Mouse (Mus musculus) stomach, embryonic 14.5 days (tissue): ENCODE measurements around the gene Ckap2l. TPM values are rescaled to one million over a fixed set of nuclear protein-coding genes. Genes with fewer than 3 reads are reported as not detected.

Experiments used
- ATAC-seq: fragments of 200-750 bp; cut with Nextera tagmentation; 2 replicates; pipeline ENCODE4 v1.8.0; 2017; ENCODE audit warnings: low read depth, moderate TSS enrichment; ENCODE audit not compliant: insufficient number of reproducible peaks, insufficient read depth, low FRiP score
- H3K27ac ChIP-seq: fragments of 300-500 bp; sonication (generic); 2 replicates; pipeline ENCODE4 v1.5.1; 2014; ENCODE audit warnings: mild to moderate bottlenecking, low read length, moderate library complexity, mixed read lengths
- H3K27me3 ChIP-seq: fragments of 300-500 bp; sonication (generic); 2 replicates; pipeline ENCODE4 v1.6.1; 2014; ENCODE audit warnings: low read length, control low read depth, mixed read lengths; ENCODE audit not compliant: control insufficient read depth, insufficient read depth
- H3K36me3 ChIP-seq: fragments of 300-500 bp; sonication (generic); 2 replicates; pipeline ENCODE4 v1.6.1; 2014; ENCODE audit warnings: mild to moderate bottlenecking, control low read depth, low read length, moderate library complexity, mixed read lengths; ENCODE audit not compliant: control insufficient read depth, insufficient read depth
- H3K4me1 ChIP-seq: fragments of 300-500 bp; sonication (generic); 2 replicates; pipeline ENCODE4 v1.6.1; 2014; ENCODE audit warnings: low read length, control low read depth, mixed read lengths; ENCODE audit not compliant: control insufficient read depth, insufficient read depth
- H3K4me2 ChIP-seq: fragments of 300-500 bp; sonication (generic); replicated peaks from 2 replicates; pipeline ENCODE4 v1.6.1; 2014; ENCODE audit warnings: low read depth, low read length, control low read depth
- H3K4me3 ChIP-seq: fragments of 300-500 bp; sonication (generic); 2 replicates; pipeline ENCODE4 v1.5.1; 2014; ENCODE audit warnings: low read depth, low read length, control low read depth
- H3K9ac ChIP-seq: fragments of 300-500 bp; sonication (generic); replicated peaks from 2 replicates; pipeline ENCODE4 v1.6.1; 2014; ENCODE audit warnings: low read depth, mild to moderate bottlenecking, control low read depth, low read length, moderate library complexity, mixed read lengths
- H3K9me3 ChIP-seq: fragments of 300-500 bp; sonication (generic); 2 replicates; pipeline ENCODE4 v1.6.1; 2016; ENCODE audit warnings: low read depth, low read length, control low read depth; ENCODE audit not compliant: control insufficient read depth
- WGBS: fragments of 180-500 bp; shearing (Covaris S2); extraction: QIAGEN DNeasy Blood & Tissue Kit; methylation state at CpG from one replicate; pipeline ENCODE4 v1.1.7; 2014; 5-methylcytosine and 5-hydroxymethylcytosine counted together
- polyA plus RNA-seq: library from polyadenylated mRNA; unstranded; fragments of >200 nt; fragmentation: Nextera tagmentation; extraction: Ambion mirVana; gene quantifications from 2 replicates; pipeline ENCODE4 v1.2.1, GENCODE M21; 2014

Gene Ckap2l
- polyA plus RNA-seq, 1 experiment from 2014 or later = 62.2 TPM

GRCm38 (mm10) chr2:129320033-129320605 is 23.1 kb upstream of the Ckap2l start:
- ATAC-seq = no peak
- Histone ChIP-seq H3K9ac (no peak overlapping the region), H3K9me3 (no peaks in the 10 kb centered on the region), H3K4me2 (no peak overlapping the region), H3K4me1 (no peaks in the 10 kb centered on the region), H3K36me3 (no peaks in the 10 kb centered on the region), H3K4me3 (no peak overlapping the region), H3K27me3 (no peaks in the 10 kb centered on the region), H3K27ac (no peak overlapping the region)
- WGBS = 81% methylated on average over 8 of the region's 8 CpGs

DNA sequence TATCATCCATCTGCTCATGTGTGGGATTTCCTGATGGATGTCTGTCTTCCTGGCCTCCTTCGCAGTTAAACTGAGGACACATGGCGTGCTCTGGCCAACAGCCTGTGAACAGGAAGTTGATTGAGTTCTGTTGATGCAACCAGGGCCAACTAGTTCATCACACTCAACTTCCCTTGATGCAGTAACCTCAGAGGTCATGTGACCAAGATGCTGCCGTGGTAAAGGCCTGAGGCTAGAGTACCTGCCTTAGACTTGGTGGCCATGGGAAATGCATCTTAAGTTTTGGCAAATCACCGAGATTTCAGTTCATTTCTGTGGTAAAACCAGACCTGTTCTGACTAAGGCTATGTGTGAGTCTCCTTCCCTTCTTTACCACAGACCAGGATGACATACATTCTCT is 18.8 kb upstream of the Ckap2l start:
- Histone ChIP-seq H3K27ac (no peak overlapping the region), H3K27me3 (no peaks in the 10 kb centered on the region), H3K4me1 (no peaks in the 10 kb centered on the region), H3K9ac (no peak overlapping the region), H3K36me3 (no peaks in the 10 kb centered on the region), H3K4me2 (no peak overlapping the region), H3K4me3 (no peak overlapping the region), H3K9me3 (no peaks in the 10 kb centered on the region)
- WGBS = 77% methylated on average over 4 of the region's 4 CpGs
- ATAC-seq = no peak

- Histone ChIP-seq H3K4me3 (no peak overlapping the region), H3K9ac (no peak overlapping the region), H3K9me3 (no peaks in the 10 kb centered on the region), H3K4me2 (no peak overlapping the region), H3K36me3 (no peaks in the 10 kb centered on the region), H3K4me1 (no peaks in the 10 kb centered on the region), H3K27ac (no peak overlapping the region), H3K27me3 (no peaks in the 10 kb centered on the region)
- 79% methylated on average over 6 of the region's 6 CpGs for WGBS
- ATAC-seq = no peak
Measured at GRCm38 (mm10) chr2:129314880-129315279, 17.9 kb upstream of the Ckap2l start.

- Histone ChIP-seq H3K9ac (no peak overlapping the region), H3K27ac (no peak overlapping the region), H3K4me1 (no peaks in the 10 kb centered on the region), H3K36me3 (no peaks in the 10 kb centered on the region), H3K4me2 (no peak overlapping the region), H3K9me3 (no peaks in the 10 kb centered on the region), H3K27me3 (no peaks in the 10 kb centered on the region), H3K4me3 (no peak overlapping the region)
- ATAC-seq = no peak
- WGBS = 91% methylated on average over 1 of the region's 1 CpGs
Measured at GRCm38 (mm10) chr2:129313934-129314333, 16.9 kb upstream of the Ckap2l start.

GRCm38 (mm10) chr2:129309836-129310235 is 12.8 kb upstream of the Ckap2l start, which contains the start of gene Il1a:
Il1a (minus strand) TSS chr2:129309972.
- no peaks in the 10 kb centered on the region for H3K36me3 ChIP-seq
- no peaks in the 10 kb centered on the region for H3K4me1 ChIP-seq
- WGBS = 81% methylated on average over 7 of the region's 7 CpGs
- H3K9me3 ChIP-seq = no peaks in the 10 kb centered on the region
- no peak within 1 kb of the TSS for H3K27ac ChIP-seq
- H3K4me3 ChIP-seq = no peak within 1 kb of the TSS
- no peaks in the 10 kb centered on the region for H3K27me3 ChIP-seq
- ATAC-seq = no peak
- no peak within 1 kb of the TSS for H3K9ac ChIP-seq
- H3K4me2 ChIP-seq = no peak within 1 kb of the TSS

GRCm38 (mm10) chr2:129306020-129306419 is 9.0 kb upstream of the Ckap2l start:
- Histone ChIP-seq H3K4me1 (no peaks in the 10 kb centered on the region), H3K9me3 (no peaks in the 10 kb centered on the region), H3K27me3 (no peaks in the 10 kb centered on the region), H3K27ac (no peak overlapping the region), H3K9ac (no peak overlapping the region), H3K36me3 (no peaks in the 10 kb centered on the region), H3K4me3 (no peak overlapping the region), H3K4me2 (no peak overlapping the region)
- ATAC-seq = no peak
- 69% methylated on average over 4 of the region's 4 CpGs for WGBS

- Histone ChIP-seq H3K36me3 (peaks cover 7% of the 10 kb centered on the region; the same call in 1 of the 2 replicates), H3K9me3 (no peaks in the 10 kb centered on the region), H3K4me3 (peak overlapping the region; percentile 77), H3K27ac (peak overlapping the region; percentile 83), H3K27me3 (no peaks in the 10 kb centered on the region), H3K4me2 (peak overlapping the region; percentile 63), H3K9ac (peak overlapping the region; percentile 38), H3K4me1 (peaks cover 8% of the 10 kb centered on the region; the same call in 1 of the 2 replicates)
- peak; percentile 47 for ATAC-seq
- WGBS = 6% methylated on average over 10 of the region's 10 CpGs
Measured at GRCm38 (mm10) chr2:129297589-129297982, 574 bp upstream of the Ckap2l start.

DNA sequence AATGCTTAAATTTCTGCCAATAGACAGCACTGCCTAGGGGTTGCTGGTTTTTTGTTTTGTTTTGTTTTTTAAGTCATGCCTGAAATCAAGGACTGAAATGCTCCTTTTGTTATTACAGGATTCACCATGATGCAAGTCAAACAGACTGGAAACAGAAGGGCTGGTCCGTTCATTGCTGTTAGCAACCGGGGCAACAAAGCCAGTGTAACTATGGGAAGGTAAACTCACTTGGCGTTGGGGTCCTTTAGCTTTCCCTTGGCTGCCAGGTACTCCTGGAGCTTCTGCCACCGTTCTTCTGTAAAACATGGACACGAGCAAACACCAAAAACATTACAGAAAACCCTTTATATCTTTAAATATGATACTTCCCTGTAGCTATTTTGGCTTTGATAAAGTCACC is 926 bp downstream of the Ckap2l start:
- peak overlapping the region; percentile 63 for H3K9ac ChIP-seq
- peak overlapping the region; percentile 77 for H3K4me3 ChIP-seq
- 46% methylated on average over 5 of the region's 5 CpGs for WGBS
- no peak for ATAC-seq
- H3K27me3 ChIP-seq = no peaks in the 10 kb centered on the region
- H3K4me2 ChIP-seq = peak overlapping the region; percentile 62
- H3K9me3 ChIP-seq = no peaks in the 10 kb centered on the region
- H3K4me1 ChIP-seq = peaks cover 8% of the 10 kb centered on the region; the same call in 1 of the 2 replicates
- H3K36me3 ChIP-seq = peaks cover 10% of the 10 kb centered on the region; the same call in 1 of the 2 replicates
- H3K27ac ChIP-seq = no peak overlapping the region

GRCm38 (mm10) chr2:129295075-129295474 is 1.9 kb downstream of the Ckap2l start:
- H3K9me3 ChIP-seq = no peaks in the 10 kb centered on the region
- H3K27ac ChIP-seq = no peak overlapping the region
- no peak for ATAC-seq
- no peaks in the 10 kb centered on the region for H3K27me3 ChIP-seq
- no peak overlapping the region for H3K4me3 ChIP-seq
- peaks cover 17% of the 10 kb centered on the region; the same call in 1 of the 2 replicates for H3K36me3 ChIP-seq
- H3K4me1 ChIP-seq = peaks cover 8% of the 10 kb centered on the region; the same call in 1 of the 2 replicates
- no peak overlapping the region for H3K4me2 ChIP-seq
- no peak overlapping the region for H3K9ac ChIP-seq
- WGBS = 92% methylated on average over 5 of the region's 5 CpGs
